10 mouse cellular contexts compared by ENCODE assay signal in genomic region chrX:64277126-64277990, GRCm38 (mm10). TPM values are rescaled to one million over a fixed set of nuclear protein-coding genes. Genes with fewer than 3 reads are reported as not detected.
DNase-seq lines count a peak whose midpoint lies in the region; ATAC-seq and TF ChIP-seq lines count a peak whose summit lies in the region.
"Had no signal": no experiment of that assay in that cellular context is flagged by ENCODE, and none has a peak within 500 bp of the region (broad histone marks: within the 10 kb centered on the region; RNA-seq: fewer than 3 reads in every experiment).

No protein-coding gene starts in this region.

- no peak for TF ChIP-seq CTCF in kidney, postnatal 0 days (IDR thresholded peaks at IDR 0.05; ENCODE audit: low read depth)
- TF ChIP-seq CTCF in midbrain, postnatal 0 days (IDR thresholded peaks at IDR 0.05), result peak; percentile 58
- TF ChIP-seq CTCF in thymus, adult 2 months (IDR thresholded peaks at IDR 0.05; ENCODE audit: borderline replicate concordance, control insufficient read depth, extremely low read depth, insufficient read depth, low read length, poor library complexity), result no peak

- peak overlapping the region; percentile 31; the same call in 1 of the 2 replicates for H3K4me3 ChIP-seq in kidney, postnatal 0 days (replicated peaks; ENCODE audit: low read depth, low read length)
- peak overlapping the region; percentile 58 for H3K4me3 ChIP-seq in hindbrain, embryonic 14.5 days (replicated peaks; ENCODE audit: low read length)
- H3K4me3 ChIP-seq in midbrain, postnatal 0 days (ENCODE audit: low read depth, low read length), result peak overlapping the region; percentile 41
- no peak overlapping the region for H3K4me3 ChIP-seq in thymus, adult 2 months (ENCODE audit: control insufficient read depth, insufficient read depth, low read length)

- H3K9me3 ChIP-seq in kidney, postnatal 0 days (replicated peaks; ENCODE audit: low read length), result no peaks in the 10 kb centered on the region
- no peaks in the 10 kb centered on the region for H3K9me3 ChIP-seq in hindbrain, embryonic 14.5 days (ENCODE audit: control insufficient read depth, low read length)
- no peaks in the 10 kb centered on the region for H3K9me3 ChIP-seq in midbrain, postnatal 0 days (ENCODE audit: low read length)

- WGBS in kidney, postnatal 0 days, result 31% methylated on average over 22 of the region's 22 CpGs
- WGBS in hindbrain, embryonic 14.5 days, result 18% methylated on average over 22 of the region's 22 CpGs
- WGBS in midbrain, postnatal 0 days, result 26% methylated on average over 22 of the region's 22 CpGs
- 11% methylated on average over 22 of the region's 22 CpGs for WGBS in thymus, adult 2 months

- no peaks in the 10 kb centered on the region for H3K4me1 ChIP-seq in kidney, postnatal 0 days (replicated peaks; ENCODE audit: insufficient read depth, low read length)
- H3K4me1 ChIP-seq in hindbrain, embryonic 14.5 days (replicated peaks; ENCODE audit: control insufficient read depth, insufficient read depth, low read length), result no peaks in the 10 kb centered on the region
- H3K4me1 ChIP-seq in midbrain, postnatal 0 days (ENCODE audit: insufficient read depth, low read length), result no peaks in the 10 kb centered on the region
- H3K4me1 ChIP-seq in thymus, adult 2 months (replicated peaks; ENCODE audit: control insufficient read depth, insufficient read depth, low read length), result no peaks in the 10 kb centered on the region

- no peak overlapping the region for H3K9ac ChIP-seq in kidney, postnatal 0 days (ENCODE audit: low read depth, low read length)
- H3K9ac ChIP-seq in hindbrain, embryonic 14.5 days, result peak overlapping the region; percentile 68
- peak overlapping the region; percentile 57 for H3K9ac ChIP-seq in midbrain, postnatal 0 days (replicated peaks; ENCODE audit: low read length, poor library complexity, severe bottlenecking)

- H3K36me3 ChIP-seq in kidney, postnatal 0 days (ENCODE audit: insufficient read depth, low read length), result no peaks in the 10 kb centered on the region
- H3K36me3 ChIP-seq in hindbrain, embryonic 14.5 days (replicated peaks; ENCODE audit: control insufficient read depth, insufficient read depth), result no peaks in the 10 kb centered on the region
- H3K36me3 ChIP-seq in midbrain, postnatal 0 days (ENCODE audit: insufficient read depth, low read length), result no peaks in the 10 kb centered on the region
- H3K36me3 ChIP-seq in thymus, adult 2 months (ENCODE audit: control insufficient read depth, insufficient read depth, low read length), result no peaks in the 10 kb centered on the region

- TF ChIP-seq POLR2A in thymus, adult 2 months (IDR thresholded peaks at IDR 0.05; ENCODE audit: control insufficient read depth, extremely low read depth, insufficient read depth, low read length, poor library complexity), result no peak

- no peak overlapping the region for H3K27ac ChIP-seq in kidney, postnatal 0 days
- peak overlapping the region; percentile 79 for H3K27ac ChIP-seq in hindbrain, embryonic 14.5 days
- H3K27ac ChIP-seq in midbrain, postnatal 0 days (ENCODE audit: low read depth, low read length), result peak overlapping the region; percentile 72
- no peak overlapping the region for H3K27ac ChIP-seq in thymus, adult 2 months (ENCODE audit: control insufficient read depth, insufficient read depth, low read length)

- no peak for DNase-seq in kidney, postnatal 0 days (ENCODE audit: low spot score)
- no peak for DNase-seq in kidney, postnatal 10 days
- peak; percentile 46 to 48 for DNase-seq in cerebellum, postnatal 10 days
- peak; percentile 27 for DNase-seq in hindbrain, embryonic 14.5 days (ENCODE audit: low spot score)
- DNase-seq in midbrain, postnatal 0 days (ENCODE audit: low spot score), result peak; percentile 40
- no peak for DNase-seq in thymus, adult 2 months
- no peak for DNase-seq in thymus, postnatal 10 days (ENCODE audit: low spot score in 2 of 2)
- no peak for DNase-seq in spleen, postnatal 10 days (ENCODE audit: low spot score in 2 of 2)

- H3K27me3 ChIP-seq in kidney, postnatal 0 days (ENCODE audit: insufficient read depth, low read length), result no peaks in the 10 kb centered on the region
- no peaks in the 10 kb centered on the region for H3K27me3 ChIP-seq in hindbrain, embryonic 14.5 days (ENCODE audit: control insufficient read depth, insufficient read depth, low read length)
- no peaks in the 10 kb centered on the region for H3K27me3 ChIP-seq in midbrain, postnatal 0 days (ENCODE audit: insufficient read depth, low read length)
- H3K27me3 ChIP-seq in thymus, adult 2 months (ENCODE audit: control insufficient read depth, insufficient read depth, low read length), result no peaks in the 10 kb centered on the region

- no peak for ATAC-seq in kidney, postnatal 0 days (replicated peaks; ENCODE audit: low FRiP score, low read depth)
- ATAC-seq in hindbrain, embryonic 14.5 days (ENCODE audit: low FRiP score), result peak; percentile 31
- peak; percentile 50 for ATAC-seq in midbrain, postnatal 0 days (ENCODE audit: low FRiP score)
- ATAC-seq: Patski had no signal

- peak overlapping the region; percentile 57 for H3K4me2 ChIP-seq in kidney, postnatal 0 days (ENCODE audit: low read length)
- peak overlapping the region; percentile 52 for H3K4me2 ChIP-seq in hindbrain, embryonic 14.5 days (replicated peaks)
- peak overlapping the region; percentile 46 for H3K4me2 ChIP-seq in midbrain, postnatal 0 days (ENCODE audit: low read depth, low read length, poor library complexity, severe bottlenecking)

RNA-seq across cellular contexts. Expression of gene Slitrk4, which starts 0.6 kb away (rescaled TPM):
- 0.53 and 0.59 TPM in 2 replicates for polyA plus RNA-seq in kidney, postnatal 0 days (2015; fragmentation: Nextera tagmentation; extraction: Ambion mirVana)
- polyA plus RNA-seq in hindbrain, embryonic 14.5 days (2014; fragmentation: Nextera tagmentation; extraction: Ambion mirVana), result 23.3 and 27.5 TPM in 2 replicates
- 23.5 and 27.8 TPM in 2 replicates for total RNA-seq in midbrain, postnatal 0 days (2014; rRNA removed)
- polyA plus RNA-seq in midbrain, postnatal 0 days (2015; fragmentation: Nextera tagmentation; extraction: Ambion mirVana), result 23.5 and 24.6 TPM in 2 replicates
- polyA plus RNA-seq in thymus, adult 2 months (2012; rRNA removed), result 0.01 and 0.13 TPM in 2 replicates
- polyA plus RNA-seq: gonadal fat pad, adult 2 months; Patski had no signal

Comparison
In these comparisons a context has a peak if more than half of its experiments do, and no peak if none do; other contexts are left out.
1. DNase-seq: peak in cerebellum, postnatal 10 days (2 of 2), hindbrain, embryonic 14.5 days (single experiment) and midbrain, postnatal 0 days (single experiment); none in kidney, postnatal 0 days (single experiment), kidney, postnatal 10 days (single experiment), thymus, adult 2 months (single experiment), thymus, postnatal 10 days (0 of 2) and spleen, postnatal 10 days (0 of 2).
2. H3K27ac ChIP-seq: peak in hindbrain, embryonic 14.5 days (single experiment) and midbrain, postnatal 0 days (single experiment); none in kidney, postnatal 0 days (single experiment) and thymus, adult 2 months (single experiment).
3. RNA of gene Slitrk4, which starts 0.6 kb away (polyA plus RNA-seq): 23.5 to 24.6 TPM in midbrain, postnatal 0 days and 23.3 to 27.5 TPM in hindbrain, embryonic 14.5 days; 0.53 to 0.59 TPM in kidney, postnatal 0 days and 0.01 to 0.13 TPM in thymus, adult 2 months; every median in the first group is over 10 times any median in the second.
4. Peak in every context shown above with its lines, with median percentiles within 50 percentile points of each other: H3K4me2 ChIP-seq.